Mouse (Mus musculus): ENCODE data around the gene Shisa9.

DNA sequence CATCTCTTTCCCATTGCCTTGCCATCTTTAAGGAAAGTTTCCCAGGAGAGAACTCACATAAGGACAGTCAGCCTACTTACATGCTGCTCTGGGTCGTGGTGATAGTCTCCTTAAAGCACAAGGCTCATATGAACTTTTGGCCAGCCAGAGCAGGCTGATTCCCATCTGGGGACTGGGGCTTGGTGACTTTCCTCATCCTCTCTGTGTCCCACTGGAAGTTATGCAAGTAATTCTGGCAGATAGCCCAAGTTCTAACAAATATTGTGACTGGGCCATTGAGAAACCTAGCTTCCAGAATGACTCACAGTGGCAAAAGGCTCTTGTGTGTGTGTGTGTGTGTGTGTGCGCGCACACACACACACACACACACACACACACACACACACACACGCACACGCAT lies 130.5 kb downstream of the Shisa9 start:
- TF ChIP-seq POLR2A (IDR thresholded peaks at IDR 0.05; ENCODE audit: low read depth, low read length) (no peak), CTCF (IDR thresholded peaks at IDR 0.05; ENCODE audit: extremely low read depth, insufficient read depth, insufficient read length, insufficient replicate concordance) (no peak)

All from spleen, adult 2 months (tissue).